Mouse (Mus musculus) right cerebral cortex, adult 18-20 months (tissue): ENCODE measurements around the gene Olfr1170.

Source experiments
- DNase-seq: peaks from one replicate; pipeline ENCODE4 v3.0.0; 2022; ENCODE audit warnings: mixed read lengths

The Olfr1170 gene

DNA sequence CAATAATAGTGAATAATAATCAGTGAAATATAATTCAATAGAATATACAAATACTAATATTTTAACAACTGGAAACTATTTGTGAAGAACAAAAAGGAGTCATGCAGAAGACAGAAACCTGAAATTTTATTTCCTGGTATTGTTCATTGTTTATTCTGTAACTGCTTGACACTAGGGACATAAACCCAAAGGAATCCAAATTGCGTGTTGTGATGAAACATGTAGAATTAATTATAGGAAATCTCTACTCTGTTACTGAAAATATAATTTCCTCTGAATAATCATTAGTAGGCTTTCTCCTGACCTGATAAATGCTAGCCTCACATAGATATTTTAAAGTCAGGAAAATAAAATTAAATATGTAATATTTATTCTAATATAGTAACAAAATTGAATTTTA lies at the start of gene Olfr1170:
Gene Olfr1170, minus strand, starts transcription at position 101 of the 400 bp plus-strand sequence.
- no peak for DNase-seq

DNA sequence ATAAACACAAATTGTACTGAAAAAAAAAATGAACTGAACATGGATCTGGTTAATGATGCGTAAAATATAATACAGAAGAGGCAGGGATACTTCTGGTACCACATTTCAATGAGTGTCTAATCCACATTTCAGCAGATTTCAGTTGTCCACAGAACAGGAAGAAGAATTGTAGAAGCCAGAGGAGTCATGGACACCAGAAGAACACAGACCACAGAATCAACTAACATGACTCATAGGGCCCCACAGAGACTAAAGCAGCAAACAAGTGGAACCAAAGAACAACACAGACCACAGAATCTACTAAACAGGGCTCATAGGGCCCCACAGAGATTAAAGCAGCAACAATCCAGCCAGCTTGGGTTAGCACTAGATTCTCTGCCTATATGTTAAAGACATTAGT lies 7.3 kb downstream of the Olfr1170 start:
- DNase-seq: no peak

DNA sequence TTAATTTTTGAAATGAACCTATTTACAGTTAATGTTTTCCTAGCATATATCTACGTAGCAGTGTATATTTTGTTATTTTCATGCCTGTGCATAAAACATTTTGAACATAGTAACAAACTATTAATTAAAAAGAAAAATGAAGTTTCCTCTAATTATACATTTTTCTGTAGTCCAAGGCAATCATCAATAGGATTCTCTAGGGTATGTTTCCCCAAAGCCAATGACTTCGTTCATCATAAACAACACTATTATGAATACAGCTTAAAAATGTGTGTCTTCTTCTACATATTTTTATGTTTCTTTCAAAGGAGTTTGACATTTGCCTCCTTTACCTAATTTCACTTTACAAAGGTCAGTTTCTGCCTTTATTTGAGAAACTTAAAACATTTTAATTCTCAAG lies 46.6 kb downstream of the Olfr1170 start, which contains the start of gene Olfr1168:
Gene Olfr1168, plus strand, starts transcription at position 301 of the 400 bp plus-strand sequence.
- no peak for DNase-seq
